Mouse (Mus musculus) lung, embryonic 14.5 days (tissue): ENCODE measurements at regions not wholly inside any gene's neighbourhood (a gene's known extent, or its start where the extent isn't known, plus 50 kb on each side); places are given as distances from the start of the nearest gene placed in this dataset.

Source experiments
- ATAC-seq: fragments of 200-750 bp; cut with Nextera tagmentation; 2 replicates; pipeline ENCODE4 v1.8.0; 2017; ENCODE audit warnings: mild to moderate bottlenecking, moderate TSS enrichment, moderate library complexity; ENCODE audit not compliant: insufficient read depth
- DNase-seq: peaks from one replicate; pipeline ENCODE4 v3.0.0-alpha.2; 2015
- H3K27ac ChIP-seq: fragments of 300-500 bp; sonication (generic); 2 replicates; pipeline ENCODE4 v1.5.1; 2014; ENCODE audit warnings: low read depth, mild to moderate bottlenecking, moderate library complexity
- H3K27me3 ChIP-seq: fragments of 300-500 bp; sonication (generic); 2 replicates; pipeline ENCODE4 v1.6.1; 2014; ENCODE audit warnings: low read length, control low read depth; ENCODE audit not compliant: insufficient read depth
- H3K36me3 ChIP-seq: fragments of 300-500 bp; sonication (generic); 2 replicates; pipeline ENCODE4 v1.6.1; 2014; ENCODE audit warnings: control low read depth; ENCODE audit not compliant: insufficient read depth
- H3K4me1 ChIP-seq: fragments of 300-500 bp; sonication (generic); 2 replicates; pipeline ENCODE4 v1.6.1; 2014; ENCODE audit warnings: antibody characterized with exemption, control low read depth; ENCODE audit not compliant: insufficient read depth
- H3K4me2 ChIP-seq: fragments of 300-500 bp; sonication (generic); 2 replicates; pipeline ENCODE4 v1.6.1; 2014; ENCODE audit warnings: mild to moderate bottlenecking
- H3K4me3 ChIP-seq: fragments of 300-500 bp; sonication (generic); 2 replicates; pipeline ENCODE4 v1.5.1; 2014; ENCODE audit warnings: low read depth, low read length
- H3K9ac ChIP-seq: fragments of 300-500 bp; sonication (generic); 2 replicates; pipeline ENCODE4 v1.6.1; 2014
- H3K9me3 ChIP-seq: fragments of 300-500 bp; sonication (generic); 2 replicates; pipeline ENCODE4 v1.6.1; 2016; ENCODE audit warnings: low read depth, low read length, control low read depth
- CTCF ChIP-seq: IDR thresholded peaks from 2 replicates; pipeline ENCODE4 v1.5.1; 2016; ENCODE audit warnings: antibody characterized with exemption, low read depth
- WGBS: fragments of 180-500 bp; shearing (Covaris S2); extraction: QIAGEN DNeasy Blood & Tissue Kit; methylation state at CpG from one replicate; pipeline ENCODE4 v1.1.7; 2014; 5-methylcytosine and 5-hydroxymethylcytosine counted together

DNA sequence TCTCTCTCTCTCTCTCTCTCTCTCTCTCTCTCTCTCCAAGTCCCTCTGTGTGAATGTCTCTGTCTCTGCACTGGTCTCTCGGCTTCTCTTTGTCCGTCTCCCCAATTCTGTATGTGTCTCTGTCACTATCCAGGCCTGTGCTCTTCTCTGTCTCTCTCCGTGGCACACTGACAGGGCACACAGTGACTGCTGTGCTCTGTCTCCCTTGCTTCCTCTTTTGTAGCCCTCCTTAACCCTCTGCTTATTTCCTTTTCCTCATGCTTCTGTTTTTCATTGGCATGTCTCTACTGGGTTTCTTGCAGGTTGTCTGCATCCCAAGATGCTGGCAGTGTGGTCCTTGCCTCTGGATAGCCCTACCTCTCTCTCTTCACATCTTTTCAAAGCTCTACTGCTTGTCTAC, 229.0 kb upstream of the Id2 start:
- no peaks in the 10 kb centered on the region for H3K9me3 ChIP-seq
- H3K27ac ChIP-seq, result no peak overlapping the region
- DNase-seq, result no peak
- H3K4me3 ChIP-seq, result no peak overlapping the region
- H3K9ac ChIP-seq, result no peak overlapping the region
- TF ChIP-seq CTCF, result no peak
- no peaks in the 10 kb centered on the region for H3K4me1 ChIP-seq
- no peak for ATAC-seq
- no peak overlapping the region for H3K4me2 ChIP-seq
- H3K27me3 ChIP-seq, result no peaks in the 10 kb centered on the region
- 73% methylated on average over 3 of the region's 3 CpGs for WGBS
- no peaks in the 10 kb centered on the region for H3K36me3 ChIP-seq

- Histone ChIP-seq H3K9me3 (no peaks in the 10 kb centered on the region), H3K36me3 (no peaks in the 10 kb centered on the region), H3K4me1 (no peaks in the 10 kb centered on the region), H3K4me3 (no peak overlapping the region), H3K27ac (no peak overlapping the region), H3K4me2 (no peak overlapping the region), H3K9ac (no peak overlapping the region), H3K27me3 (no peaks in the 10 kb centered on the region)
- TF ChIP-seq CTCF, result no peak
- no peak for DNase-seq
- WGBS, result 80% methylated on average over 1 of the region's 1 CpGs
- no peak for ATAC-seq
Observed at GRCm38 (mm10) chr12:25323171-25323570, 226.2 kb upstream of the Id2 start.

DNA sequence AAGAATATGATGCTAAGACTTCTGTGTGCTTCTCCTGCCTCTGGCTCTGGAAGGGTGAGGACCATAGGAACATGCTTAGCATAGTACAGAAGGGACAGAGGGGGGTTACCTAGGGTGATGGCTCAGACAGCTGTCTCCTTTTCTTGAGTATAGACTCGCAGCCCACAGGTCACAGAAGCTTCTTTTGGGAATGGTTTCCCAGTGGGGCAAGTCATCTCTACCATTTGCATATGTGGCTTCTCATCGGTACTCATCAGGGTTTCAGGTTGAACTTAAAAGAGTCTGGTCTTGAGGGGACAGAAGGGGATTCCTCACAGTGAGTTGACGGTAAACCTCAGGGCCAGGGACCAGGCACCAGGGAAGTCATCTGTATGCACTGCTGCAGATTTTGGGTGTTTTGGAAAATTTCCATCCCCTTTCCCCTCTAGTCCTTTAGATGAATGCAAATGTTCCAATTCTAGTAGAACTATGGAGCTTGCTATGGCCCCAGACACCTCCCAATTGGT, 223.4 kb upstream of the Id2 start:
- TF ChIP-seq CTCF, result no peak
- H3K4me3 ChIP-seq, result no peak overlapping the region

DNA sequence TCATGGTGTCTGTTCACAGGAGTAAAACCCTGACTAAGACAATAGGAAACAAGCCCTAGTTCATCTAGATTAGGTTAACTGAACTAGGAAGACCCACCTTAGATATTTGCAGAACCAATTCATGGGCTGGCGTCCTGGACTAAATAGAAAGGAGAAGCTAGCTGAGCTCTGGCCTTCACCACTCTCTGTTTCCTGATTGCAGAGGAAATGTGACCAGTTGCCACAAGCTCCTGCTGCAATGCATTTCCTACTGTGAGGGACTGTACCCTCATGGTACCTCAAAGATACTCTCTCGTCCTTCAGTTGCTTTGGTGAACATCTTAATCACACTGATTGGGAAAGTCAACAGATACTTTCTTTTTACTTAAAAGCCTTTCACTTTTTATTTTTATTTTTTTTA, 222.9 kb upstream of the Id2 start:
- ATAC-seq (no peak), DNase-seq (no peak)
- Histone ChIP-seq H3K4me3 (no peak overlapping the region), H3K27ac (no peak overlapping the region), H3K9me3 (no peaks in the 10 kb centered on the region), H3K36me3 (no peaks in the 10 kb centered on the region), H3K4me2 (no peak overlapping the region), H3K9ac (no peak overlapping the region), H3K27me3 (no peaks in the 10 kb centered on the region), H3K4me1 (no peaks in the 10 kb centered on the region)
- TF ChIP-seq CTCF, result no peak
- 84% methylated on average over 2 of the region's 2 CpGs for WGBS

More for the DNA sequence above, 223.4 kb upstream of the Id2 start:
- no peak overlapping the region for H3K9ac ChIP-seq
- ATAC-seq, result no peak
- no peaks in the 10 kb centered on the region for H3K36me3 ChIP-seq
- no peaks in the 10 kb centered on the region for H3K4me1 ChIP-seq
- DNase-seq, result no peak
- H3K9me3 ChIP-seq, result no peaks in the 10 kb centered on the region
- H3K4me2 ChIP-seq, result no peak overlapping the region
- 90% methylated on average over 3 of the region's 3 CpGs for WGBS
- no peak overlapping the region for H3K27ac ChIP-seq
- no peaks in the 10 kb centered on the region for H3K27me3 ChIP-seq

DNA sequence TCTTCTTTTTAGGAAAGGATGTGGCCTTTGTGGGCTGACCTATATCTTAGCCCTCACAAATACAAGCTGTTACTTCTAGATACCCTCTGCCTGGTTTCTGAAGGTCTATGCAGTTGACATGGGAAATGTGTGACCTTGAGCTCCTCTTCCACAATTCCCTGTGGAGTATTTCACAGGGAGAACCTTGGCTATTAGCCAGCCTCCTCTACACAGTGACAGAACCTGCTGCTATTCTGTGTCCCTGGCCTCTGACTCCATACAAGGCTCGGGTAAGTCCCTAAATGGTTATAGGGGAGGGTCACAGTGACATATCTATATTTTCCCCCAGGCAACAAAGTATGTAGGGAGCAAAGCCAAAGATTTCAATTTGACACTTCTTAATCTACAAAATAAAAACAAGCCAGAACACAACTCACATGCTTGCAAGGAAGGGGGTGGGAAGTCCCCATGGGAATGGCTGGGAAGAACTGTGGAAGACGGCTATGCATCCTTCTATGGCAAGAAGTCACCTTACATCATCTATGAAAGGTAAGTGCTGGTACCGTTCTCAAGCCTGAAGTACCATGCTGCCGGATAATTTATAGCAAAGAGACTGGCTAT, 221.2 kb upstream of the Id2 start:
- H3K4me2 ChIP-seq, result no peak overlapping the region
- no peak overlapping the region for H3K4me3 ChIP-seq
- no peak overlapping the region for H3K27ac ChIP-seq
- no peaks in the 10 kb centered on the region for H3K9me3 ChIP-seq
- H3K9ac ChIP-seq, result no peak overlapping the region
- DNase-seq (no peak), ATAC-seq (no peak)
- TF ChIP-seq CTCF, result no peak
- no peaks in the 10 kb centered on the region for H3K4me1 ChIP-seq
- H3K27me3 ChIP-seq, result no peaks in the 10 kb centered on the region
- H3K36me3 ChIP-seq, result no peaks in the 10 kb centered on the region
- WGBS, result 59% methylated on average over 4 of the region's 4 CpGs

DNA sequence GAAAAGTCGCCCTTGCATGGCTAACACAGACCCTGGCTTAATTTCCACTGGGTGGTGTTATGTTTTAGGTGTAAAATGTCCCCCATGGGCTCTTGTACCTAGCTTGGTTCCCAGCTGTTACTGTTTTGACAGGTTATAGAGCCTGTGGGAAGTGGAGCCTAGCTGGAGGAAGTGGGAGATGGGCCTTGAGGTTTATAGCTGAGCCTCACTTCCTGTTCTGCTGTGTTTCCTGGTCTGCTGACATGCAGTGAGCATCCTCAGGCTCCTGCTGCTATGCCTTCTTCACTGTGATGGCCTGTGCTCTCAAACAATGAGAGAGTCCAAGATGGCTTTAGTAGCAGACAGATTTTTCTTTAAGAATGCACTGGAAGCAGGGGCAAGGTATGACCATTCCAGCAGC, 219.0 kb upstream of the Id2 start:
- Histone ChIP-seq H3K9ac (no peak overlapping the region), H3K9me3 (no peaks in the 10 kb centered on the region), H3K27ac (no peak overlapping the region), H3K4me3 (no peak overlapping the region), H3K4me1 (peaks cover 3% of the 10 kb centered on the region; the same call in 1 of the 2 replicates), H3K36me3 (no peaks in the 10 kb centered on the region), H3K4me2 (no peak overlapping the region), H3K27me3 (no peaks in the 10 kb centered on the region)
- no peak for DNase-seq
- 84% methylated on average over 1 of the region's 1 CpGs for WGBS
- no peak for ATAC-seq
- no peak for TF ChIP-seq CTCF

DNA sequence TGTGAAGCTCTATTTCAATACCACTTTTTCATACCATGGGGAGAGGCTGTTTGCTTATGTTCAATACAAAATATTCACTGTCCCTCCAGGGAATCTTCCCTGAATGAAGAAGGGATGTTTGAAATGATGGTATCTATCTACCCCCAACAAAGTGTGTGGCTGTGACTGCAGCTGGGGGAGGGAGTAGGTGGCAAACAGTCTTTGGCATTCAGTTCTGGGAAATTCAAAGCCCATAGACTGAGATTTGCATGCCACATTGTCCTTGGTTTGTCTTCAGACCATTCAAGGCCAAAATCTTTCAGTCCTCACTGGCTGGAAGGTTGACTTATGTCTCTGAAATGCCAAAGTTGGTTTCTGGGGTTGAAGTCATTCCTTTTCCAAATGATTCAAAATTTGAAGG, 216.3 kb upstream of the Id2 start:
- Histone ChIP-seq H3K9me3 (no peaks in the 10 kb centered on the region), H3K4me2 (no peak overlapping the region), H3K36me3 (no peaks in the 10 kb centered on the region), H3K4me1 (peaks cover 7% of the 10 kb centered on the region), H3K4me3 (no peak overlapping the region), H3K27ac (no peak overlapping the region), H3K27me3 (no peaks in the 10 kb centered on the region), H3K9ac (no peak overlapping the region)
- ATAC-seq (no peak), DNase-seq (no peak)
- no peak for TF ChIP-seq CTCF
